Mouse (Mus musculus) lung, postnatal 14 days (tissue): ENCODE results near the gene Glyatl3.

Source experiments
- DNase-seq: peaks from one replicate; pipeline ENCODE4 v3.0.0; 2021

Gene Glyatl3

DNA sequence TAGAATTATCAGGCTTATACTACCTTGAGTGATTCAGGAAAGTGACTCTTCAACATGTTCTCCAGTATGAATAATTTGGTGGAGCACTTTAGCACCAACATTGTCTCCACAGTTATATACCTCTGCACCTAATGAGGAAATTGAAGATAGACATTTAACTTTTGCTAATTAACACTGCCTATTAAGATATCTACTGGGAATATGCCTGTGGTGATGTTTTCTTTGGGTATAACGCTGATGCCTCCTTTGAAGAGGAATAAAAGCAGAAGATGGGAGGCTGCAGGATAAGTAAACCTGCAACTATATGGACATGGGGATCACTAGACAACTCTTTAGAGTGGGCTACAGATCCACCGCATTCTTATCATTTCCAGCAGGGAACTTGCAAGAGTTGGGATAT, at the start of gene Glyatl3:
Gene Glyatl3 (minus strand): TSS at position 101 of the 400 bp plus-strand sequence.
- DNase-seq: no peak

DNA sequence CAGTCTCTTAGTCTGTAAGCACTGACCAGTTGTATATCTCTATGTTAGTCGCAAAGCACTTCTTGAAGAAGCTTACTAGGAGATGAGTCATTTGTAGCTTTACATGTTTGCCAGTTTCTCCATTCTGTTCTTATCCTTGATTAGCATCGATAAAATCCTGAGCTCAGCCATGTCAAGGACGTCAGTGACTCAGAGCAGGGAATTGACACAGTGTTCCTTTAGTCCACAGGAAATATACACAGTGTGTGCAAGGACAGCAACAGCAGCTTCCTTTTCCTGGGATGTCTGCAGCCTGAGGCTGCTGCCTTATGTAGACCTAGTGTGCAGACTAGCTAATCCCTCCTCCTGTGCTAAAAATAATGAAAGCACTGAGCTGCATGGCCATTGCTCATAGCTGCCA, 34.4 kb upstream of the Glyatl3 start:
- no peak for DNase-seq

DNA sequence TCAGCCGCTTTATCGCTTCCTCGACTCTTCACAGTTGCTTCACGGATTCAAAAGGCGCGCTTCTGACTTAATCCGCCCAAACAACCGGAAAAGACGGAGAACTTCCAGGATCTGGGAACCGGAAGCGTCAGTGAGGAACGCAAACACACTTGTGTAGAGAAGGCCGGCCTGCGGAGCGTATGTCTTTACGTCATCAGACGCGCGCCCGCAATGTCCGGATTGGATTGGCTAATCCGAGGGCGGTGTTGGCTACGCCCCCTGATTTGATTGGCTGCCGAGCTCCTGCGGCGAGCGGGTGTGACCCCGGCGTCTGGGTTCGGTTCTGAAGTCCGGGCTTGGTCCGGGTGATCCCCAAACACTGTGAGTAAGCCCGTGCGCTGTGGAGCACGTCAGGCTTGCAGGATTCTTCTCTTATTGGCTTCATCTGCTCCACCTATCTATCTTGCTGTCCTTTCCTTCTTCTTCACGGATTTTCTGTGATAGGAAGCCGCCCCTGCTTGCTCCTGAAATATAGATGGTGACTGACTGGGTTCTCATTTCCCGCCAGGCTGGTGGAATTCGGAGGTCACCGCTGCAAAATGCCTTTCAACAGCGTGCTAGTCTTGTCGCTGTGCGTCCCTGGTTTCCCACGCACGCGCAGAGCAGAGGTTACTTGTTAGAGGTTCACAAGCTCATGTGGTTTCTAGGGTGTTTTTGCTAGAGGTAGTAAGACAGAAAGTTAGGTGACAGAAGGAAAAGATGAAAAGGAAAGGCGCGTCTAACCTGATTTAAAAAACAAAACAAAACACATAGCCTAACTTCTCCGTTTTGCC, 20.5 kb upstream of the Glyatl3 start, which contains the start of the genes Mut and Cenpq:
Gene Mut (plus strand): TSS at position 266 of the 812 bp plus-strand sequence.
Gene Cenpq (minus strand): TSS at position 628 of the 812 bp plus-strand sequence.
- DNase-seq: peak; percentile 99

GRCm38 (mm10) chr17:40933985-40934384, 19.8 kb upstream of the Glyatl3 start:
- no peak for DNase-seq

- DNase-seq: no peak
Measured at GRCm38 (mm10) chr17:40915499-40915898, 1.3 kb upstream of the Glyatl3 start.

- DNase-seq: no peak
Measured at GRCm38 (mm10) chr17:40904721-40905154, 9.4 kb downstream of the Glyatl3 start.

GRCm38 (mm10) chr17:40904056-40904597, 10.0 kb downstream of the Glyatl3 start:
- peak; percentile 2 for DNase-seq

DNA sequence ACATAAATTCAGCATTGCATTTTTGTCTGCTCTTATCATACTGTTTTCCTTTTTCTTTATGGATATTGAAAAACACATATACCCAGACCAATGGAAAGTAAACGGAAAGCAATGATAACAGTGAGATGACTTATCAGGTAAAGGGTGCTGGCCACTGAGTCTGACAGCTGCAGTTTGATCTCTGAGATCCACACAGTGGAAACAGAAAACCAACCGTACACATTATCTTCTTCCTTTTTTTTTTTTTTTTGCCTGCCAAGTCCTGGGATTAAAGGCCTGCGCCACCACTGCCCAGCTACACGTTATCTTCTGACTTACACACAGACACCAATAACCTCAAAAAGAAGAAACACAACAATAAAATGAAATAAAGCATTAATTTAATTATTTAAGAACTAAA, 10.8 kb downstream of the Glyatl3 start:
- DNase-seq: no peak

- DNase-seq: no peak
Measured at GRCm38 (mm10) chr17:40899783-40900363, 14.3 kb downstream of the Glyatl3 start.

GRCm38 (mm10) chr17:40896863-40897262, 17.3 kb downstream of the Glyatl3 start:
- DNase-seq: no peak

GRCm38 (mm10) chr17:40887849-40888536, 26.2 kb downstream of the Glyatl3 start:
- DNase-seq: no peak

GRCm38 (mm10) chr17:40885155-40885554, 29.0 kb downstream of the Glyatl3 start:
- no peak for DNase-seq

DNA sequence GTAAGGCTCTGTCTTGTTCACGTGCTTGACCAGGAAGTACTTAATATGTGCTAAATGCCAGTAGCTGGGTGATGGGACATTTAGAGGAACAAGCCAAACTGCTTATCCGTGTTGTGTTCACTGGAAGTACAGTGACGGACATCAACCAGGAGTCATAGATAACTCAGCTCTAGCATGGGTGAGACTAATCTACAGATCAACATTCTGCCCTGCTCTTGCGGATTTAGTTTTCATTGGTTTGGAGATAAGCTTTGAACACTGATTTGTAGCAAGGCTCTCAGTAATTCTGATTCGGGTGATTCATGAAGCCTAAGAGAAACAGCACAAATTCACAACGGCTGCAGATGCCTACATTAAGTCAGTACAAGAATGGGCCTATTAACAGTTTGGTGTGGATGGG, 32.0 kb downstream of the Glyatl3 start:
- no peak for DNase-seq

- DNase-seq: peak; percentile 56
Measured at GRCm38 (mm10) chr17:40879924-40880691, 34.0 kb downstream of the Glyatl3 start, which contains the start of gene 9130008F23Rik. 9130008F23Rik (minus strand) TSS chr17:40880559.

- no peak for DNase-seq
Measured at GRCm38 (mm10) chr17:40879528-40879923, 34.6 kb downstream of the Glyatl3 start.

- no peak for DNase-seq
Measured at GRCm38 (mm10) chr17:40877741-40878140, 36.4 kb downstream of the Glyatl3 start.

GRCm38 (mm10) chr17:40875568-40875967, 38.6 kb downstream of the Glyatl3 start:
- no peak for DNase-seq

- DNase-seq: no peak
Measured at GRCm38 (mm10) chr17:40874701-40875100, 39.4 kb downstream of the Glyatl3 start.

DNA sequence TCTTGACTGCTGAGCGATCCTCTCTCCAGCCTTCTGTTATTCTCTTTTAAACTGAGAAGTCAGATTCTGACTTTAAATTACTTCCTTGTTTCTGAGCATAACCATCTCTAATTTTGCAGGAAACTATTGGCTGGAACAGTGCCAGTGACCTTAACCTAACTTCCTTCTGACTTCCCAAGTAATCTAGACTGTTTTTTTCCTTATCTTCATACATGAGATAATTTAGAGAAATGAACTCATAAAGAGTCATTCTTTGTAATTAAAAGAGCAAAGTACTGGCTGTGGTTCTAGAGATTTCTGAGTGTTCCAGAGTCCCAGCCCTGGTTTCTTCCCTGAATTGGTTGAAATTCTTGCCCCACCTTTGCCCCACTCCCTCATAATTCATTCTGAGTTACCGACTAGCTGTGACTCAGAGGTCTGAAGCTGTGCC, 40.6 kb downstream of the Glyatl3 start:
- no peak for DNase-seq

DNA sequence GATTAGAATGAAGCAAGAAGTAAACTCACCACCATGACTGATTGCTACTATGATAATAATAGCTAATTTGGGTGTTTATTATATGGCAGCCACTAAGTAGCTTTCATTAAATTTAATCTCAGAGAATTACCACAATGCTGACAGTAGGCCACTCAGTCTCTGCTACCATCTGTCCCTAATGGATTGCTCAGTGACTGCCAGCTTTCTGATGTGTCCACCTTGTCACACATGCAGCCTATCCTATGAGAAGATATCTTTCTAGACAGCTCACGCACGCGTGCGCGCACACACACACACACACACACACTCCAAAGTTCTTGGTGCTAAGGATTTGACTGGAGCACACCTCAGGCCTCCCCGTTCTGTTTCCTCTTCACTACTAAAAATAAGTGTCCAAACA, 41.5 kb downstream of the Glyatl3 start:
- no peak for DNase-seq

- DNase-seq: peak; percentile 6
Measured at GRCm38 (mm10) chr17:40868952-40869747, 45.0 kb downstream of the Glyatl3 start.
